Mouse (Mus musculus): ENCODE measurements around the gene Nup35. TPM values are rescaled to one million over a fixed set of nuclear protein-coding genes. Genes with fewer than 3 reads are reported as not detected.

Gene Nup35
- polyA plus RNA-seq, 2 experiments from 2014 or later = 24.7 to 30.2 TPM

DNA sequence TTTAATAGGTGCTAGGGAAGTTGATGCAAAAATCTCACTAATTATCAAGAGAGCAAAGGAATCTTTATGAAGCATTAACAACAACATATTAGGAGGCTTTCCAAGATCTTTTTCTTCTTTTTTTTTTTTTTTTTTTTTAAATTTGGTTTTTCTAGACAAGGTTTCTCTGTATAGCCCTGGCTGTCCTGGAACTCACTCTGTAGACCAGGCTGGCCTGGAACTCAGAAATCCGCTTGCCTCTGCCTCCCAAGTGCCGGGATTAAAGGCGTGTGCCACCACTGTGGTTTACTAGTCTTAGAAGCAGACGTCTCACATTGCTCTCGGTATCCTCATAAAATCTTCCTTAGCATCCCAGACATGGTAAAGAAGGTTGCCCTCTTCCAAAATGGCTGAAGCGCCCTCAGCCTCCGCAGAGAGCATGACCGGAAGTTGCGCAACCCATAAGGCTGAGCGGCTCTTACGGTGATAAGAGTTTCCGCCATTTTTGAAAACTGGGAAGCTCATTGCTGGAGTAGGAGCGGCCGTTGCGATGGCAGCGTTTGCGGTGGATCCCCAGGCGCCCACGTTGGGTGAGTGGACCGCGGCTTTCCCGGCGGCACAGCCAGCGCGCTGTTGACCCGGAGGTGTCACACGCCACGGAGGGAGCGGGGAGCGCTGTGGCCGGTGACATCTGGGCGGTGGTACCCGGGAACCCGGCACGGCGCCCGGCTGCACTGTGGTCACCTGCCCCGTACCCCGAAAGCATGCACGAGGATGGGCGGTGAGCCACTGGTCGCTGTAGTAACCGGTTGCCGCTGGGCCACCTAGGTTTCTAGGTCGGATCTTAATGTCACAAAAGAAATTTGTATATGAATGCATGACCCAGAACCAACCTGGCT lies 21.6 kb downstream of the Nup35 start:
- peak; percentile 98 for ATAC-seq

DNA sequence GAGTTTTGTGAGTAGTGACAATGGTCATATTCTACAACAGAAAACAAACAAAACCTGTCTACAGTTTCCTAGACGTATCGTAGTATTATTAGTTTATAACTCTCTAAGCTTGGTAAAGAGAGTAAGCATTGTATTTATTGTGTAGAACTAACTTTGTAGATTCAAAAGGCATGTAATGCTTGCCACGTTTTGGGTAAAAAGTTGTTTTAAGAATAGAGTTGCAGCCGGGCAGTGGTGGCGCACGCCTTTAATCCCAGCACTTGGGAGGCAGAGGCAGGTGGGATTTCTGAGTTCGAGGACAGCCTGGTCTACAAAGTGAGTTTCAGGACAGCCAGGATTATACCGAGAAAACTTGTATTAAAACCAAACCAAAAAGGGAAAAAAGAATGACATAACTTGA lies 22.4 kb downstream of the Nup35 start:
- ATAC-seq = peak; percentile 3

DNA sequence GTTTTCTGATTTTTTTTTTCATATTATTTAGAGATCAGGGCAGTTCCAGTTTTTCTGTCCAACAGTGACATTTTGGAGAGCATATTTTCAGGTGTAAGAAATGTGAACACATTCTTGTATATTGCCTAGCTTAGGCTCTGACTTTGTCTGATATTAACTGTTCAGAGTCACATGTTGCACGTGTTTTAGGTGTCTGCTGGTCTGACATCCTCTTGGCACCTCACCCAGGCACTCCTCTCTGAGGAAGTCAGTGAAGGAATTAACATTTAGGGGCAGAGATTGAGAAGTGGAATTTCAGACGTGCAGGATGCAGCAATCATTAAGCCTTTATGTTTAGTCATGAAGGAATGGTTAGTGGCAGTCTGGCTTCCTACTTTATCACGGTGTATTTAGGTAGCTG lies 22.8 kb downstream of the Nup35 start:
- no peak for ATAC-seq

DNA sequence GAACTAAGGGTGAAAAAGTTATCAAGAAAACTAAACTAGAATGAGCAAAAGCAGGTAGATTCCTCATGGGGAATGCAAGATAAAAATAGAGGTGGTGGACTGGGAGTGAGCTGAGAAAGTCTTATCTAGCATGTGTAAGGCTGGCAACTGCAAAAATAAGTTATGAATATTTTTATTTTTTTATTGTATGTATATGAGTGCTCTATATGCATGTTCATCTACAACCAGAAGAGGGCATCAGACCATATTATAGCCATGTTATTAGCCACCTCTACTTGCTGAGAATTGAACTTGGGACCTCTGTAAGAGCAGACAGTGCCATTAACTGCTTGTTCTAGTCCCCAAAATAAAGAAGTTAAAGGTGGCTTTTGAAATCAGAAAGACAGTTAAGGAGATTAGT lies 44.4 kb downstream of the Nup35 start:
- ATAC-seq = peak; percentile 53

DNA sequence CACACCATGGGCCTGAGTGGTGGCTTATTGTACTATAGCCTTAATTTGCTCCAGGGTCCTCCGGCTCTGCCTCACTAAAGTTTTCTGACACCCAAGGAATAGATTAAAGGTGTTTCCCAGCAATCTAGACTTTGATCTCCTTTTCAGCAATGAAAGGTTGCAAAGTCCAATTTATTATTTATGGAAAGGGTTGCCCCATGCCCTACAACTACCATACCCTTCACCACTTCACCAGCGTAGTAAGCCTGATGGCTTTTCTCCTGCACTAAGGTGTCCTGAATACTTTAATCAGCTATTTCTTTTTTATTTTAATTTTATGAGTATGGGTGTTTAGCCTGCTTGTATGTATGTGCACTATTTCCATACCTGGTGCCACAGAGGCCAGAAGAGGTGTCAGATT lies 45.6 kb downstream of the Nup35 start:
- no peak for ATAC-seq

DNA sequence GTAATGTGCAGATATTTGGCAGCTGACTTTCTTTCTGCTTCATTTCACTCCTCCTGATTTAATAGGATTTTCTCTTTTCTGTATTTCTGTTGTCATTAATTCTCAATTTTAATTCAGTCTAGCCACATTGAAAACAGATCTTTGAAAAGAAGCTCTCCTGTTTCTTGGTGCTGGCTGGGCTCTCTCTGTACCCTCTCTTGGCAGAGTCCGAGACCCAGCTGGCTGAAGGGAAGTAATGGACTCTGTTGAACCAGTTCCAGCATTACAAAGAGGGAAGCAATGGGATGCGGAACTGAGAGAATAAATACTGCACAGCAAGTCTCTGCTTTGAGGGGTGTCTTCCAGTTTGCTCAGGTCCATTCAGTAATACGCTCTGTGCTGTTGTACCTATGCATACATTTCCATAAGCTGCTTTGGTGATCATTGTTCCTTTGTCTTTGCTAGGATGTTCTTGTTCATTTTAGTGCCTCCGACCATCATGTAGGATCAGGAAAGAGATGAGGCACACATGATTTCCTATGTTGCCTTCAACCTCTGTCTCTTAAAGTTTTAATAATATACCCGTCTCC lies 50.4 kb downstream of the Nup35 start:
- no peak for ATAC-seq

DNA sequence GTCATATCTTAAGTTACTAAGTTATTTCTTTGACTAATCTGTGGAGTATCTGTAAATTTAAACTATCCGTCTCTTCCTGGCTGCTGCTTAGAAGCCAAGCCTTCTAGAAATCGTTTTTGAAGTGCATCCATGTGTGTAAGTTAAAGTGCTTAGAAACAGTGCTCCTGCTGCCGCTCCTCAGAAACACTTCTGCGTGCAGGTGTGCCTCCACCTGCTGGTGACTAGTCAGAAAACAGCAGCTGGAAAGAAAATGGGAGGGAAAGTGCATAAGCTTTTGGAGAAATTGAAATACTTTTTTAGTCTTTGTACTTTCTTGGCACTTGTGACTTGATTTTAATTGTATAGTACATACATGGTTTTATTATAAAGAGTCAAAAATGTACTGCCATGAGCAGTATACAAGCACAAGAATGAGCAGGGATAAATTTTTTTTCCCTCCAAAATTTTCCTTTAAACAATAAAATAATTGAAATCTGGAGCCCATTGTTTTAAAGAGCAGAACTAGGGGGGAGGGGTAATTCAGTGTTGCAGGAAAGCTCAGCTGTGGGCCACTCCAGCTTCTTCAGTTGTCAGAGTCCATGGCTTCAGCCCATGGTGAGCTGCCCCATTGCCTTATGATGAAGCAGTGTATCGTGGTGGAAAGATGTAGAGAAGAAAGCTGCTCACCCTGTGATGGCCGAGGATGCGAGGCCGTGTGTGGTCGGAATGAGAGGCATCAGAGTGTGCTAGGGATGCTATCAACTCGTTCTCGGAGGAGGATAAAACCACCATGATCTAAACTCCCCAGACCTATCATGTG lies 53.0 kb downstream of the Nup35 start:
- peak; percentile 47 for ATAC-seq

DNA sequence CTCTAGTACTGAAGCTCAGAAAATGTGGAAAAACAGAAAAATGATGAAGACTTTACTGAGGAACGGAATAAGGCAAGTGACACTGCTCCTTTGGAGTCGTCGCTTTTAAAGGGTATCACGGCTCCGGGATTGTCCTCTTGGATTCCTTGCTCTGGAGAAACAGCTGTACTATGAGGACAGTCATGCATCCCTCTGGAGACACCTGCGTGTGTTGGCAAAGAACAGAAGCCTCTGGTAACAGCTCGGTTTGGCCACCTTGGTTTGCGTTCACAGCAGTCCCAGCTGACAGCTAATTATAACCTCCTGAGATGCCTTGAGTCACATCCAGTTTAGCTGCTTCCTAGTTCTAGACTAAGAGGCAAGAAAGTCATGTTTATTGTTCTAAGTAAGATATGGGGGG lies 61.8 kb downstream of the Nup35 start:
- ATAC-seq = no peak

DNA sequence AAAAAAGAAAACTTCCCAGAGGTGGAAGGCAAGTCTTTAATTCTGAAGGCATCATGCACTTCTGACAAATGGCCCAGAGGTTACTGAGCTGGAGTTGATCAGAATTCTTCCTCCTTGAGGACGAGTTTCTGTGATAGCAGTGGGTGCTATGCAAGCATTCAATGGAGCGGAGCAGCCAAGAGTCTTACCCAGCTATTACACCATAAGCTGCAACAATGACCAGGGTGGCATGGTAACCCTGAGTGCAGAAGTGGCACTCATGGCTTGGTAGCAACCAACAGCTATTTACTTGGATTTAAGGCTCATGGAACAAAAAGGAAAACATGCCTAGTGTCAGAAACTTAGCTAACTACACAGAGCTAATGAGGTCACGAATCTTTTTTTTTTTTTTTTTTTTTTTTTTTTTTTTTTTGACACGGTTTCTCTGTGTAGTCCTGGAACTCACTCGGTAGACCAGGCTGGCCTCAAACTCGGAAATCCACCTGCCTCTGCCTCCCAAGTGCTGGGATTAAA lies 66.7 kb downstream of the Nup35 start:
- peak; percentile 11 for ATAC-seq

DNA sequence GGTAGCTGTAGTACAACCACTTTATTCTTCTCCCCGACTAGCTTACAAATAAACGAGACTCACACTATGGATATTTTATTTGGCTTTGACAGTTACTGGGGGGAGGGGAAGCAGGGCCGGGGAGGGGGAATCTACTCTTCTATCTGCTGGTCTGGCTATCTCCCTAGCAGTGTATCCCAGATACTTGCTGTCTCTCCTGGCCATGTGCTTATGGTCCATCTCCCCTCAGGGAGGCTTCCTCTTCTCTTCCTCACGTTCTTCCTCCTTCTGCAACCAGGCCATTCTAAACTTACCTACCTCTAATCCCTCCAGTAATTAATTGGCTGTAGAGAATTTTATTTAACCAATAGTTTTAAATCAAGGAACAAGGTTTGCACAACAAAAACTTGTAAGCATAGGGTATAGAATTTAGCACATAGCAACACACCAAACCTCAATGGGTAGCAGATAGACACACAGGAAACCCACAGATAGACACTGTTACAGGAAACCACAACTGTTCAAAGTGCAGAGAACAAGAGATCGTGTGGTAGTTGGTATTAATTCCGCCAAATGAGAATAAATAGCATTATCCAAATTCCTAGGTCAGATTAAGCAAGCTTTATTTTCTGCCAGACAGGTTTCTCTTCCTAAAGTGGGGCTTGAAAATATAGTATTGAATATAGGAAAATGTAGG lies 67.5 kb downstream of the Nup35 start:
- peak; percentile 97 for ATAC-seq

DNA sequence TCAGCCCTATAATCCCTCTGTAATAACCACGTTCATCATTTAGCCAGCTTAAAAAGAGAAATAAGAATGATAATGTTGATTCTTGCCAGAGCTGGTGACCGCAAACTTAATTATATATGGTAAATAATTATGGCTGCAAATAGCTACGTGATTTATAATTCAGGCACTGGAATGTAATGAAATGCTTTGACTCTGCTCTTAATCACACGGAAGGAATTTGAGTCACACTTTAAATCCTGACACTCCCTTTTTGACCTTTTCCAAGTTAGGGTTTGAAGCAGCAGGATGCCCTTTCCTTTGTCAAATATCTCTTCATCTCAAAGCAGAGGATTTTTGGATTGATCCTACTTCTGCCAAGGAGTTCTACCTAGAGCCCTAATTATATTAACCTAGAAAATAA lies 71.2 kb downstream of the Nup35 start:
- no peak for ATAC-seq

DNA sequence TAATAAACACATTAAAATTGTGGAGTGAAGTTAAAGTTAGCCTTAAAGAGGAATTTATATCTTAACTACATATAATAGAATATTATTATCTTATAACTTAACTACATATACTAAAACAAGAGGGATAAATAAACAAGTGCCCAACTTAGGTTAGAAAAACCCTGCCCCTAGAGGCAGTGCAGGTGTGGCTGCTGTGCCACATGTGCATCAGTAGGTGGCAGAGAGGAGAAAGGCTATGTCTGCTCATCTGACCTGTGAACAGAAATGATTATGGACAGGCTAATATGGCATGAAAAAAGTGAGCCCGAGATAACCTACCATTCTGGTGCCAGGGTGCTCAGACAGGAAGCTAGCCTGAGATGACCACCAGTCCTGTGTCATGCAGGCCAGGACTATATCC lies 90.4 kb downstream of the Nup35 start:
- ATAC-seq = peak; percentile 85

Other genes starting within 250 kb of the Nup35 start
- gene Frzb, start 169.6 kb upstream of the Nup35 start, polyA plus RNA-seq (2017; shearing (Covaris generic)) = not detected
- 1 to 10 TPM; 2.2 to 2.3 TPM for gene Nckap1, start 35.9 kb upstream of the Nup35 start, polyA plus RNA-seq (2017; shearing (Covaris generic))
- 10 to 100 TPM; 16.5 to 18.9 TPM for gene Dusp19, start 191 bp upstream of the Nup35 start, polyA plus RNA-seq (2017; shearing (Covaris generic))